Mouse (Mus musculus) ES-Bruce4 (cell line): ENCODE results near the gene Ntmt1. TPM values are rescaled to one million over a fixed set of nuclear protein-coding genes. Genes with fewer than 3 reads are reported as not detected.
A peak's percentile ranks its signal among the peaks of the same experiment; 100 is the strongest.

Experiments
- H3K27ac ChIP-seq: 2 replicates; pipeline ENCODE4 v1.5.1; 2012; ENCODE audit warnings: low read length, inconsistent platforms; ENCODE audit not compliant: insufficient read depth
- H3K27me3 ChIP-seq: 2 replicates; pipeline ENCODE4 v1.6.1; 2012; ENCODE audit warnings: mild to moderate bottlenecking, low read length, inconsistent platforms; ENCODE audit not compliant: control insufficient read depth, poor library complexity, insufficient read depth, severe bottlenecking
- H3K36me3 ChIP-seq: 2 replicates; pipeline ENCODE4 v1.6.1; 2012; ENCODE audit warnings: inconsistent platforms, mild to moderate bottlenecking, low read length, moderate library complexity; ENCODE audit not compliant: control insufficient read depth, poor library complexity, insufficient read depth, severe bottlenecking
- H3K4me1 ChIP-seq: one replicate; pipeline ENCODE4 v1.8.1; 2011; ENCODE audit warnings: low read length; ENCODE audit not compliant: control insufficient read depth, insufficient read depth
- H3K4me3 ChIP-seq: 2 replicates; pipeline ENCODE4 v1.5.1; 2011; ENCODE audit warnings: low read depth, mild to moderate bottlenecking, low read length
- H3K9ac ChIP-seq: 2 replicates; pipeline ENCODE4 v1.6.1; 2012; ENCODE audit warnings: low read depth, mild to moderate bottlenecking, inconsistent platforms; ENCODE audit not compliant: poor library complexity, severe bottlenecking
- H3K9me3 ChIP-seq: replicated peaks from 2 replicates; pipeline ENCODE4 v1.6.1; 2012; ENCODE audit warnings: mild to moderate bottlenecking, low read length, inconsistent platforms; ENCODE audit not compliant: control insufficient read depth, poor library complexity, insufficient read depth, severe bottlenecking
- CTCF ChIP-seq: IDR thresholded peaks from one replicate; pipeline ENCODE4 v1.8.1; 2011; ENCODE audit warnings: low read depth, low read length
- EP300 ChIP-seq: IDR thresholded peaks from 2 replicates; pipeline ENCODE4 v1.6.1; 2011; ENCODE audit warnings: low read depth, low read length; ENCODE audit not compliant: insufficient read depth
- POLR2A ChIP-seq: IDR thresholded peaks from one replicate; pipeline ENCODE4 v1.8.1; 2011; ENCODE audit warnings: low read length; ENCODE audit not compliant: insufficient read depth
- polyA plus RNA-seq: library from polyadenylated mRNA; stranded (reverse); fragments of >200 nt; gene quantifications from 2 replicates; pipeline ENCODE4 v1.2.4, GENCODE M21; 2011; ENCODE audit warnings: low read depth; ENCODE audit not compliant: missing spikeins, insufficient read depth, insufficient read length

Ntmt1 gene
- polyA plus RNA-seq, 1 experiment: 42.6 TPM

DNA sequence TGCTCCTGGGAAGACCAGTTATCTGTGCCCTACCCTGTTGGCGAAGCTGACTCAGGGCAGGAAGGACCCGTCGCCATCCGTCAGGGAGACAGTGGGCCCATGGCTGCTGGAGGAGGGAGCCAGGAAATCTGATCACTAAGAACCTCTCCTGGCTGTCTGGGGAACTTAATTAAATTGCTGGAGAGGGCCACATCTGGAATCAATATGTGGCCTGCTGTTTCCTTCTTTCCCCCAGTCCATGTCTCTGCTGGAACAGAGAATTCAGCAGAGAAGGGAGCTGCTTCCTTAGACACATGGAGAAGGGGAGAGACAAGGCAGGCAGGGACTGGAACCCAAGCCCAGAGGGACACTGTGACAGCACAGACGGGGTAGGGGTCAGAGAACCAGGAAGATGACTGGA, 26.0 kb downstream of the Ntmt1 start:
- Histone ChIP-seq H3K9ac (no peak overlapping the region), H3K27ac (no peak overlapping the region), H3K9me3 (no peaks in the 10 kb centered on the region), H3K27me3 (no peaks in the 10 kb centered on the region), H3K4me3 (no peak overlapping the region), H3K4me1 (peaks cover 2% of the 10 kb centered on the region), H3K36me3 (no peaks in the 10 kb centered on the region)
- no peak for TF ChIP-seq EP300

GRCm38 (mm10) chr2:30834373-30835022, 26.9 kb downstream of the Ntmt1 start, which contains the start of gene Prrx2:
Prrx2 (plus strand) TSS chr2:30834972.
- Histone ChIP-seq H3K9me3 (no peaks in the 10 kb centered on the region), H3K36me3 (no peaks in the 10 kb centered on the region), H3K4me3 (no peak within 1 kb of the TSS), H3K9ac (no peak within 1 kb of the TSS), H3K27ac (no peak within 1 kb of the TSS), H3K4me1 (peaks cover 2% of the 10 kb centered on the region), H3K27me3 (no peaks in the 10 kb centered on the region)
- TF ChIP-seq CTCF (no peak), EP300 (no peak), POLR2A (no peak)

DNA sequence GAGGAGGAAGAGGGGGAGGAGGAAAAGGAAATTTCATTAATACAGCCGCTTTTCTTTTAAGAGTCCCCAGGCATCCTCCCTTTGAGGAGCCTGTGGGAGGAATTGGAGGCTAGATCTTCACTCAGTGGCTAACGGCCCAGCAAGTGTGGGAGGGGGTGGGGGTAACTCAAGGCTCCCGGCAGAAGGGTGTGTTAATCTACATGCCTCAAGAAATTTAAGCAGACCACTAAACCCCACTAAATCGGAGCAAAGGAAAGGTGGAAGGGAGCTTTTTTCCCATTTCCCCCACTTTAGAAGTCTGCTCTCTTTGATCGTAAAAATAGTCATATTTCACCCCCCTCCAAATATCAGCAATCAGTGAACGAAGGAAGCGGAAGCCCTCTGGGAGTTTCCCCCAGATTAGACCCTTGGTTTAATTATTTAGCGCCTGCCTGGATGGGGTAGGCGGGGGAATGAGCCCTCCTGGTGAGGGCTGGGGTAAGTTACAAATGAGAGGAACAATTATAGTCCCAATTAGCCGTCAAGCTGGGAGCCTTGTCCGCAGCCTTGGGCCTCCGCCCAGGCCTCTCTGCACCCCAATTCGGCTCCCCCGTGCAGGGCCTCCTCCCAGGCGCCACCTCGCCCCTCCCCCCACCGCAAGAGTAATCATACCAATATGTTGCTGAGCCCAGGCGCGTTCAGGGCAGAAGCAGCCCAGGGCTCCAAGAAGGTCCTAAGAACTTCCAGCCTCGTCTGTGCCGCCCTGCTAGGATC, 28.8 kb downstream of the Ntmt1 start:
- Histone ChIP-seq H3K9me3 (no peaks in the 10 kb centered on the region), H3K4me1 (peaks cover 2% of the 10 kb centered on the region), H3K36me3 (no peaks in the 10 kb centered on the region), H3K9ac (no peak overlapping the region), H3K27me3 (no peaks in the 10 kb centered on the region), H3K4me3 (no peak overlapping the region), H3K27ac (no peak overlapping the region)
- TF ChIP-seq CTCF (no peak), POLR2A (no peak), EP300 (no peak)

- H3K9me3 ChIP-seq: no peaks in the 10 kb centered on the region
- no peak overlapping the region for H3K4me3 ChIP-seq
- peaks cover 4% of the 10 kb centered on the region for H3K4me1 ChIP-seq
- H3K27me3 ChIP-seq: peaks cover 9% of the 10 kb centered on the region
- no peak overlapping the region for H3K27ac ChIP-seq
- H3K36me3 ChIP-seq: no peaks in the 10 kb centered on the region
- no peak overlapping the region for H3K9ac ChIP-seq
- no peak for TF ChIP-seq EP300
- TF ChIP-seq POLR2A: no peak
- TF ChIP-seq CTCF: no peak
These were observed 35.0 kb downstream of the Ntmt1 start for GRCm38 (mm10) chr2:30842615-30843014.

DNA sequence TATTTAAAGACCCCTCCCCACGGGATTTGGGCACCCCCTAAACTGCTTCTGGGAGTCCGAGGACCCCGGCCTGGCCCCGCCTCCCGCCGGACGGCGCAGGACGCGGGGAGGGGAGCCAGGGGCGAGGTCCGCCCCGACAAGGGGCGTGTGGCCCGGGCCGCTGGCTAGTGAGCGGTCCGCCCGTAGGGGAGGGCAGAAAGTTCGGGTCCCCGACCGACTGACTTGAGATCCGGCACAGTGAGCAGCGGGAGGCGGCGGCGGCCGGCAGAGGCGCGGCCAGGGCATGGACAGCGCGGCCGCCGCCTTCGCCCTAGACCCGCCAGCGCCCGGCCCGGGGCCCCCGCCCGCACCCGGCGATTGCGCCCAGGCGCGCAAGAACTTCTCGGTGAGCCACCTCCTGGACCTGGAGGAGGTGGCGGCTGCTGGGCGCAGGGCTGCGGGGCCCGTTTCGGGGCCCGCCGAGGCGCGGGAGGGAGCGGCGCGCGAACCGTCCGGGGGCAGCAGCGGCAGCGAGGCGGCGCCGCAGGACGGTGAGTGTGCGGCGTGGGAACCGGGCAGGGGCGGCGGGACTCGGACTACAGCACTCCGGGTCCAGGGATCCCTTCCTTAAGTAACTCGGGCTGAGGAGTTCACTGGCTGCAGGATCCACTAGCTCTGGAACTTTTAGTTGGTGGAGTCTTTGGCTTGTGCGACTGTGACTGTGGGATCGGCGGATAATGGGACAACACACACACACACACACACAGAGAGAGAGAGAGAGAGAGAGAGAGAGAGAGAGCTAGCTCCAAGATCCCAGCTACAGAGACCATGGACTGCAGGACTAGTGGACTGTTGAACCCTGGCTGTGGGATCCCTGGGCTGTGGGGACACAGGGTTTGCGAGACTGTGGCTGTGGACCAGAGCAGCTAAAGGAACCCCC, 37.8 kb downstream of the Ntmt1 start:
- no peaks in the 10 kb centered on the region for H3K36me3 ChIP-seq

More for the DNA sequence above, 37.8 kb downstream of the Ntmt1 start:
- TF ChIP-seq CTCF (no peak), POLR2A (no peak), EP300 (no peak)
- Histone ChIP-seq H3K27me3 (peaks cover 9% of the 10 kb centered on the region), H3K27ac (no peak overlapping the region), H3K9ac (peak overlapping the region; percentile 89), H3K4me3 (peak overlapping the region; percentile 82), H3K4me1 (peaks cover 4% of the 10 kb centered on the region), H3K9me3 (no peaks in the 10 kb centered on the region)
